Mouse (Mus musculus) MEL (cell line): ENCODE data around the gene Scgb3a1. TPM values are rescaled to one million over a fixed set of nuclear protein-coding genes. Genes with fewer than 3 reads are reported as not detected.

Source experiments
- DNase-seq: peaks from one replicate; pipeline ENCODE4 v3.0.0; 2011; ENCODE audit warnings: low read depth, low spot score
- H3K27ac ChIP-seq: 2 replicates; pipeline ENCODE4 v1.5.1; 2012; ENCODE audit warnings: low read depth, mild to moderate bottlenecking, control low read depth, low read length, moderate library complexity; ENCODE audit not compliant: control insufficient read depth
- H3K27me3 ChIP-seq, 2 experiments: fragments of 150-350 bp in 1 of 2; sonication (generic) in 1 of 2; 2 replicates each; pipeline ENCODE4 v1.6.1; 2012; ENCODE audit warnings: low read length in 2 of 2, mild to moderate bottlenecking in 2 of 2, improper control_type of control experiment in 1 of 2, moderate library complexity in 1 of 2; ENCODE audit not compliant: insufficient read depth in 2 of 2, control insufficient read depth in 1 of 2
- H3K36me3 ChIP-seq, 2 experiments: 2 replicates each; pipeline ENCODE4 v1.6.1; 2012 to 2014; ENCODE audit warnings: low read length in 2 of 2, improper control_type of control experiment in 1 of 2, inconsistent platforms in 1 of 2, mild to moderate bottlenecking in 1 of 2; ENCODE audit not compliant: insufficient read depth in 2 of 2, control insufficient read depth in 1 of 2
- H3K4me1 ChIP-seq, 2 experiments: fragments of 150-350 bp in 1 of 2; sonication (generic) in 1 of 2; 2 replicates each; pipeline ENCODE4 v1.6.1; 2012; ENCODE audit warnings: low read length in 2 of 2, improper control_type of control experiment in 1 of 2, mild to moderate bottlenecking in 1 of 2; ENCODE audit not compliant: insufficient read depth in 2 of 2, control insufficient read depth in 1 of 2
- H3K4me3 ChIP-seq, 2 experiments: fragments of 150-350 bp in 1 of 2; sonication (generic) in 1 of 2; 2 replicates each; pipeline ENCODE4 v1.5.1; 2012; ENCODE audit warnings: low read depth in 2 of 2, low read length in 2 of 2, mild to moderate bottlenecking in 2 of 2, moderate library complexity in 2 of 2, control low read depth in 1 of 2, improper control_type of control experiment in 1 of 2; ENCODE audit not compliant: control insufficient read depth in 1 of 2, insufficient read depth in 1 of 2
- H3K79me2 ChIP-seq: 2 replicates; pipeline ENCODE4 v1.6.1; 2012; ENCODE audit warnings: mild to moderate bottlenecking, low read length, moderate library complexity; ENCODE audit not compliant: control insufficient read depth, poor library complexity, insufficient read depth
- H3K9ac ChIP-seq: 2 replicates; pipeline ENCODE4 v1.6.1; 2012; ENCODE audit warnings: low read depth, mild to moderate bottlenecking, control low read depth, low read length, moderate library complexity; ENCODE audit not compliant: control insufficient read depth, poor library complexity, severe bottlenecking
- H3K9me3 ChIP-seq: fragments of 150-350 bp; sonication (generic); replicated peaks from 2 replicates; pipeline ENCODE4 v1.6.1; 2012; ENCODE audit warnings: mild to moderate bottlenecking, low read length, improper control_type of control experiment, moderate library complexity; ENCODE audit not compliant: insufficient read depth
- CHD1 ChIP-seq: IDR thresholded peaks from 2 replicates; pipeline ENCODE4 v1.6.1; 2012; ENCODE audit warnings: low read depth, mild to moderate bottlenecking, inconsistent platforms, low read length, improper control_type of control experiment
- CHD2 ChIP-seq: IDR thresholded peaks from 2 replicates; pipeline ENCODE4 v1.6.1; 2011; ENCODE audit warnings: low read length, improper control_type of control experiment
- CTCF ChIP-seq, 3 experiments: IDR thresholded peaks in 2 of 3; conservative IDR thresholded peaks in 1 of 3; 2 replicates each; pipeline ENCODE4 v1.5.1; 2011 to 2012; ENCODE audit warnings: low read length in 3 of 3, low read depth in 2 of 3, mild to moderate bottlenecking in 2 of 3, improper control_type of control experiment in 1 of 3, inconsistent platforms in 1 of 3, mixed read lengths in 1 of 3, moderate library complexity in 1 of 3; ENCODE audit not compliant: control insufficient read depth in 1 of 3, insufficient read depth in 1 of 3, poor library complexity in 1 of 3, severe bottlenecking in 1 of 3
- EP300 ChIP-seq, 2 experiments: IDR thresholded peaks; 2 replicates each; pipeline ENCODE4 v1.6.1; 2011; ENCODE audit warnings: improper control_type of control experiment in 2 of 2, low read length in 2 of 2, low read depth in 1 of 2, mild to moderate bottlenecking in 1 of 2
- GABPA ChIP-seq: IDR thresholded peaks from 2 replicates; pipeline ENCODE4 v1.6.1; 2012; ENCODE audit warnings: low read depth, mild to moderate bottlenecking, inconsistent platforms, low read length, improper control_type of control experiment, moderate library complexity
- GATA1 ChIP-seq: IDR thresholded peaks from 2 replicates; pipeline ENCODE4 v1.6.1; 2011; ENCODE audit warnings: low read depth, low read length, improper control_type of control experiment
- HCFC1 ChIP-seq: IDR thresholded peaks from 2 replicates; pipeline ENCODE4 v1.6.1; 2012; ENCODE audit warnings: low read depth, mild to moderate bottlenecking, inconsistent platforms, low read length, improper control_type of control experiment, moderate library complexity
- JUND ChIP-seq: IDR thresholded peaks from 2 replicates; pipeline ENCODE4 v1.6.1; 2011; ENCODE audit warnings: low read depth, mild to moderate bottlenecking, improper control_type of control experiment, low read length
- MAFK ChIP-seq: IDR thresholded peaks from 2 replicates; pipeline ENCODE4 v1.6.1; 2011; ENCODE audit warnings: low read depth, mild to moderate bottlenecking, low read length, improper control_type of control experiment, borderline replicate concordance
- MAZ ChIP-seq: IDR thresholded peaks from 2 replicates; pipeline ENCODE4 v1.6.1; 2012; ENCODE audit warnings: low read depth, mild to moderate bottlenecking, inconsistent platforms, low read length, improper control_type of control experiment
- MEF2A ChIP-seq: IDR thresholded peaks from 2 replicates; pipeline ENCODE4 v1.6.1; 2014; ENCODE audit warnings: low read depth, mild to moderate bottlenecking, inconsistent platforms, low read length, improper control_type of control experiment; ENCODE audit not compliant: poor library complexity, insufficient replicate concordance, severe bottlenecking; ENCODE audit errors: extremely low read depth
- MXI1 ChIP-seq: IDR thresholded peaks from 2 replicates; pipeline ENCODE4 v1.6.1; 2011; ENCODE audit warnings: mild to moderate bottlenecking, low read depth, low read length, improper control_type of control experiment
- MYB ChIP-seq: IDR thresholded peaks from 2 replicates; pipeline ENCODE4 v1.6.1; 2011; ENCODE audit warnings: mild to moderate bottlenecking, low read depth, low read length, improper control_type of control experiment
- NELFE ChIP-seq: IDR thresholded peaks from 2 replicates; pipeline ENCODE4 v1.6.1; 2011; ENCODE audit warnings: low read depth, low read length, improper control_type of control experiment
- POLR2A ChIP-seq, 2 experiments: IDR thresholded peaks; 2 replicates each; pipeline ENCODE4 v1.6.1; 2011 to 2012; ENCODE audit warnings: low read length in 2 of 2, mild to moderate bottlenecking in 2 of 2, control low read depth in 1 of 2, improper control_type of control experiment in 1 of 2, low read depth in 1 of 2, moderate library complexity in 1 of 2; ENCODE audit not compliant: control insufficient read depth in 1 of 2, insufficient read depth in 1 of 2, poor library complexity in 1 of 2
- SIN3A ChIP-seq: IDR thresholded peaks from 2 replicates; pipeline ENCODE4 v1.6.1; 2012; ENCODE audit warnings: low read length, improper control_type of control experiment, inconsistent platforms
- SMC3 ChIP-seq: IDR thresholded peaks from 2 replicates; pipeline ENCODE4 v1.6.1; 2011; ENCODE audit warnings: low read depth, low read length, improper control_type of control experiment
- TAL1 ChIP-seq: IDR thresholded peaks from 2 replicates; pipeline ENCODE4 v1.6.1; 2012; ENCODE audit warnings: mild to moderate bottlenecking, inconsistent platforms, low read length, moderate library complexity, mixed read lengths
- TBP ChIP-seq: IDR thresholded peaks from 2 replicates; pipeline ENCODE4 v1.8.0; 2011; ENCODE audit warnings: low read depth, low read length, improper control_type of control experiment
- TCF12 ChIP-seq: IDR thresholded peaks from 2 replicates; pipeline ENCODE4 v1.6.1; 2014; ENCODE audit warnings: low read depth, mild to moderate bottlenecking, inconsistent platforms, low read length, improper control_type of control experiment, moderate library complexity
- UBTF ChIP-seq: IDR thresholded peaks from 2 replicates; pipeline ENCODE4 v1.6.1; 2012; ENCODE audit warnings: low read depth, mild to moderate bottlenecking, inconsistent platforms, low read length, improper control_type of control experiment, moderate library complexity, borderline replicate concordance; ENCODE audit not compliant: insufficient read depth
- USF2 ChIP-seq, 2 experiments: IDR thresholded peaks; 2 replicates each; pipeline ENCODE4 v1.6.1; 2011 to 2012; ENCODE audit warnings: improper control_type of control experiment in 2 of 2, low read length in 2 of 2, borderline replicate concordance in 1 of 2, inconsistent platforms in 1 of 2, low read depth in 1 of 2, mild to moderate bottlenecking in 1 of 2; ENCODE audit not compliant: insufficient read depth in 1 of 2
- ZC3H11A ChIP-seq: IDR thresholded peaks from 2 replicates; pipeline ENCODE4 v1.6.1; 2012; ENCODE audit warnings: low read depth, mild to moderate bottlenecking, inconsistent platforms, low read length, improper control_type of control experiment
- ZNF384 ChIP-seq: IDR thresholded peaks from 2 replicates; pipeline ENCODE4 v1.6.1; 2012; ENCODE audit warnings: low read depth, mild to moderate bottlenecking, inconsistent platforms, low read length, improper control_type of control experiment
- polyA plus RNA-seq, 2 experiments: library from polyadenylated mRNA; stranded (reverse) in 1 of 2; unstranded in 1 of 2; fragments of >175 nt in 1 of 2; fragments of >200 nt in 1 of 2; gene quantifications; 2 replicates each; pipeline versions ENCODE4 v1.2.1 to v1.2.4; 2012; ENCODE audit warnings: low replicate concordance in 2 of 2, low read depth in 1 of 2; ENCODE audit not compliant: insufficient read length in 2 of 2, insufficient read depth in 1 of 2, missing spikeins in 1 of 2
- total RNA-seq: library from RNA; depleted of rRNA; stranded (reverse); fragments of 300-350 nt; gene quantifications from 2 replicates; pipeline ENCODE4 v1.2.3, GENCODE M21; 2012

Gene Scgb3a1
- total and polyA plus RNA-seq, 3 experiments: not detected

DNA sequence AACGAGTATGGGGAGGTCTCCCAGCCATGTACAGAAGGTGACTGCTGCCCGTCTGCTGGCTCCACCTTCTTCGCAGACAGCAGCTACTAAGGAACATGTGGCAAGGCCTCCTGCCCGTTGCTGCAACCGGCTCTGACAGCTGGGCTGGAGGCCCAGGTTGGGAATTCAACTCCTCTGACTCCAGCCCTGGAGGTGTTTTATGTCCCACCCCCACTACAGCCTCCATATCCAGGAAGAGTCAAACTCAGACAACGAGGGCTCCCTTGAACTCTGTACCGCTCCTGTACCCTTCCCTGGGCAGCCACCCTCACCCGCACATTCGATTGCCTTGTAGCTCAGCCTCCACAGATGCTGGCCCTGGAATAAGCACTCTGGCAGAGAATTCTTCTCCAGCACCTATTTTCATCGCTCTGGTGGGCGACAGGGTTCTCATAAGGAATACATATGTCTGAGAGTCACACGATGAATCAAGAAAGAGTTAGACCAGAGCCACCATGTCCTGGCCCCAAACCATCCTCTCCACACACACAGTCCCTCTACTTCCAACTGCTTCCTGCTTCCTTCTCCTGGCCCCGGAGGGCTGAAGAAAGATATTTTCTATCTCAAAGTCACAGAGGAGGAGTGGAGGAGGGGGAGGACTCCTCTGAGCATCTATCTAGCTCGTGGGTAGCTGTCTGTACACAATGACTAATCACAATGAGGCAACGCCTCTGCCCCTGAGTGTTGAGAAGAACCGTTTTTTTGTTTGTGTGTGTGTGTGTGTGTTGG lies 12.2 kb upstream of the Scgb3a1 start (continued):
- TF ChIP-seq GABPA: peak; percentile 89
- no peak for TF ChIP-seq CTCF (IDR thresholded peaks at IDR 0.05 in 2 of 3, conservative IDR thresholded peaks at IDR 0.05 in 1 of 3; ENCODE audit: control insufficient read depth in 1 of 3, insufficient read depth in 1 of 3, low read depth in 2 of 3, low read length in 3 of 3, poor library complexity in 1 of 3, severe bottlenecking in 1 of 3)
- peak; percentile 74 for TF ChIP-seq HCFC1
- peak; percentile 17; the same call in 1 of the 2 replicates for TF ChIP-seq SMC3

DNA sequence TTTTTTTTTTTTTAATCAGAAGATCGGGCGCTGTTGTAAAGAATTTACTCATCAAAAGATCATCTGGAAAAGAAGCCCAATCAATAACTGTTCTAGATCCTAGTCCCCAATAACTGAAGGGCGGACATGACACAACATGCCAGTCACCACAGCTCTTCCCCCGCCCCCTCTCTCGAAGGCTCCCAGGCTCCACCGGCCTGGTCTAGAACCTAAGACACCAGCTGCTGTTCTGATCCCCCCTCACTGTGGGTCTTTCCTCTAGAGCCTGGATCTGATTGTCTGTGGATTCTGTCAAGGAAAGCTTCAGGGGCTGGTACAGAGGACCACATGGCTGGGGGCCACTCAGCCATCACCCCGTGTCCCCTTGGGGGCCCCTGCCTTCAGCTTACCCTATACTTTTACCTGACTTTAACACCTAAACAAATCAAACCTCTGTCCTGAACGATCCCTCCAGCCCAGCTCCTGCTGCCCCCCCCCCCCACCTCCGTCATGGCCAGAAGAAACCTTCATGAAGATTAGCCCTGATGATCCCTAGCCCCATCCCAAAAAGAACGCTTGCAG lies 11.6 kb upstream of the Scgb3a1 start:
- peaks cover 7 to 19% of the 10 kb centered on the region in 2 experiments; a peak in 3 of 4 replicates for H3K4me1 ChIP-seq
- H3K4me3 ChIP-seq: peak overlapping the region; percentile 30 to 61
- peak overlapping the region; percentile 98 for H3K27ac ChIP-seq
- peaks cover 0 to 10% of the 10 kb centered on the region in 2 experiments; a peak in 2 of 4 replicates for H3K36me3 ChIP-seq
- no peaks in the 10 kb centered on the region for H3K27me3 ChIP-seq
- peak; percentile 92 for DNase-seq
- peaks cover 3% of the 10 kb centered on the region; the same call in 1 of the 2 replicates for H3K79me2 ChIP-seq
- peak; percentile 2; the same call in 1 of the 2 replicates for TF ChIP-seq MAZ
- no peak; the same call in 1 of the 2 replicates for TF ChIP-seq NELFE
- TF ChIP-seq POLR2A (IDR thresholded peaks at IDR 0.05; ENCODE audit: control insufficient read depth in 1 of 2, insufficient read depth in 1 of 2, low read depth in 1 of 2, low read length in 2 of 2, poor library complexity in 1 of 2): peak; percentile 27 to 46; a peak in 2 of 4 replicates
- H3K9ac ChIP-seq: peak overlapping the region; percentile 81
- no peaks in the 10 kb centered on the region for H3K9me3 ChIP-seq

DNA sequence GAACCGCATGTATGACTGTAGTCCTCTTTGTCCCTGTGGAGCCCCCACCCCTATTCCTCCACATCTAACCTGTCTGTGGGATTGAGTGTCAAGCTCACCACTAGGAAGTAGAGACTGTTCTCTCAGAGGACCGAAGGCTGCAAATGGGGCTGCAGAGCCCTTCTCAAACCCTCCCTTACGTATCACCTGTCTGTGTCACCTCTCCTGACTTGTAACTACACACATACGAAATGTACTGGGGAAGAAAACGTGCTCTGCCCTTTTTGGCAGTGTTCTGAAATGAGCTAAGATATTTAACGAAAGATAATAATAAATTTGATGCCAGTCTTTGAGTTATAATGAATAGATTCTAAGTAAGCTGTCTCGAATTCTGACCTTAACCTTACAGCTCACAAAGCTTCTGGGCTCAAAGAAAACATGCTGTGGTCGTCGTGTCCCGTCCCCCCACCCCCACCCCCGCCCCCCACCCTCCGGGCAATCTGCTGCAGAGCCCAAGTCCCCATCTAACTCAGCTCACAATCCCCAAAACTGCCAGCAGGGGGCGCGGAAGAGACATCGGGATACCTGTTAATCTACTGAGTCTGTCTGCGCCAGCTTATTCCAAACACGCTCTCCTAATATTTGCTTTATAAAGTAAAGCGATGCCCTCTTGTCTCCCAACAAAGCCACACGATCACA lies 10.9 kb upstream of the Scgb3a1 start:
- H3K36me3 ChIP-seq: peaks cover 0 to 10% of the 10 kb centered on the region in 2 experiments; a peak in 2 of 4 replicates
- DNase-seq: peak; percentile 96
- H3K9ac ChIP-seq: peak overlapping the region; percentile 81
- H3K4me3 ChIP-seq: peak overlapping the region; percentile 44 to 61
- peaks cover 3% of the 10 kb centered on the region; the same call in 1 of the 2 replicates for H3K79me2 ChIP-seq
- H3K27ac ChIP-seq: peak overlapping the region; percentile 98
- H3K27me3 ChIP-seq: no peaks in the 10 kb centered on the region
- no peaks in the 10 kb centered on the region for H3K9me3 ChIP-seq
- peaks cover 7 to 19% of the 10 kb centered on the region in 2 experiments; a peak in 3 of 4 replicates for H3K4me1 ChIP-seq
- TF ChIP-seq MYB: no peak
- TF ChIP-seq USF2 (IDR thresholded peaks at IDR 0.05; ENCODE audit: borderline replicate concordance in 1 of 2, insufficient read depth in 1 of 2, low read depth in 1 of 2, low read length in 2 of 2): no peak
- TF ChIP-seq SIN3A: peak; percentile 43
- TF ChIP-seq MXI1: peak; percentile 68
- no peak for TF ChIP-seq GATA1
- no peak for TF ChIP-seq JUND
- no peak for TF ChIP-seq ZNF384
- TF ChIP-seq MAZ: peak; percentile 89
- TF ChIP-seq CHD1: 0 out of 2 replicates have a peak, but pooled peaks have one; percentile 41
- TF ChIP-seq MAFK: no peak
- TF ChIP-seq ZC3H11A: peak; percentile 54; the same call in 1 of the 2 replicates
- TF ChIP-seq UBTF: no peak
- TF ChIP-seq CHD2: 0 out of 2 replicates have a peak, but pooled peaks have one; percentile 10
- peak in 1 of 2 experiments; percentile 28; a peak in 1 of 4 replicates for TF ChIP-seq EP300 (IDR thresholded peaks at IDR 0.05; ENCODE audit: low read depth in 1 of 2, low read length in 2 of 2)
- TF ChIP-seq TAL1: no peak
- no peak for TF ChIP-seq MEF2A
- no peak for TF ChIP-seq HCFC1
- no peak for TF ChIP-seq TCF12
- TF ChIP-seq TBP: no peak
- TF ChIP-seq SMC3: peak; percentile 82
